Mouse (Mus musculus) embryonic facial prominence, embryonic 14.5 days (tissue): ENCODE measurements at regions not wholly inside any gene's neighbourhood (a gene's known extent, or its start where the extent isn't known, plus 50 kb on each side); places are given as distances from the start of the nearest gene placed in this dataset.

Source experiments
- ATAC-seq: fragments of 200-750 bp; cut with Nextera tagmentation; 2 replicates; pipeline ENCODE4 v1.8.0; 2017; ENCODE audit warnings: low read depth, moderate number of reproducible peaks, moderate TSS enrichment
- DNase-seq: peaks from one replicate; pipeline ENCODE4 v3.0.0-alpha.2; 2015; ENCODE audit warnings: low spot score
- H3K27ac ChIP-seq: fragments of 300-500 bp; sonication (generic); replicated peaks from 2 replicates; pipeline ENCODE4 v1.5.1; 2014; ENCODE audit warnings: low read depth, mild to moderate bottlenecking, low read length, moderate library complexity
- H3K27me3 ChIP-seq: fragments of 300-500 bp; sonication (generic); replicated peaks from 2 replicates; pipeline ENCODE4 v1.6.1; 2014; ENCODE audit warnings: low read length; ENCODE audit not compliant: control insufficient read depth, insufficient read depth
- H3K36me3 ChIP-seq: fragments of 300-500 bp; sonication (generic); 2 replicates; pipeline ENCODE4 v1.6.1; 2014; ENCODE audit warnings: low read length, mixed read lengths; ENCODE audit not compliant: control insufficient read depth, insufficient read depth
- H3K4me1 ChIP-seq: fragments of 300-500 bp; sonication (generic); 2 replicates; pipeline ENCODE4 v1.6.1; 2014; ENCODE audit warnings: antibody characterized with exemption, low read length; ENCODE audit not compliant: control insufficient read depth, insufficient read depth
- H3K4me2 ChIP-seq: fragments of 300-500 bp; sonication (generic); 2 replicates; pipeline ENCODE4 v1.6.1; 2014; ENCODE audit warnings: low read depth, mild to moderate bottlenecking, low read length, moderate library complexity, mixed read lengths
- H3K4me3 ChIP-seq: fragments of 300-500 bp; sonication (generic); 2 replicates; pipeline ENCODE4 v1.5.1; 2014; ENCODE audit warnings: low read depth, mild to moderate bottlenecking, low read length
- H3K9ac ChIP-seq: fragments of 300-500 bp; sonication (generic); 2 replicates; pipeline ENCODE4 v1.6.1; 2014; ENCODE audit warnings: low read depth, mild to moderate bottlenecking, low read length, moderate library complexity, mixed read lengths
- H3K9me3 ChIP-seq: fragments of 300-500 bp; sonication (generic); 2 replicates; pipeline ENCODE4 v1.6.1; 2016; ENCODE audit warnings: low read length; ENCODE audit not compliant: control insufficient read depth
- WGBS: fragments of 180-500 bp; shearing (Covaris S2); extraction: QIAGEN DNeasy Blood & Tissue Kit; methylation state at CpG from one replicate; pipeline ENCODE4 v1.1.7; 2014; 5-methylcytosine and 5-hydroxymethylcytosine counted together

DNA sequence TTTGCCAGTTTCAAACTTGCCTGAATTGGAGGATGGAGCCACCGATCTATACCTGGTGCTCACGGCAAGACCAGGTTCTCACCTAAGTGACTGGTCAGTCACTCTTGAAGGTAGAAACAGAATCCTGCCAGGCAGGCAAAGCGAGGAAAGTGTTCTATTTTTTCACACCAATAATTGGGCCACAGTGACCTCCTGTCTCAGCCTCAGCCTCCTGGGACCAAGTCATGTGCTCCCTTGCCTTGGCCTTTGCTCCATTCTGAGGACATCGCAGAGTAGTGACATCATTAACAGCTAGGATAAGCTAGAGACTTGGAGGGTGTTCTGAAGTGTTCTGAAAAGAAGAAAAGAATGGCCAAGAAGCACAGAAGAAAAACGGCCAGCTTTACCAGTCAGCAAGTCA lies 67.5 kb upstream of the Crhr1 start:
- 72% methylated on average over 5 of the region's 5 CpGs for WGBS
- DNase-seq (no peak), ATAC-seq (no peak)
- H3K27me3 ChIP-seq = no peaks in the 10 kb centered on the region
- no peaks in the 10 kb centered on the region for H3K4me1 ChIP-seq
- H3K4me2 ChIP-seq = no peak overlapping the region
- no peak overlapping the region for H3K4me3 ChIP-seq
- H3K27ac ChIP-seq = no peak overlapping the region
- H3K9me3 ChIP-seq = no peaks in the 10 kb centered on the region
- H3K9ac ChIP-seq = no peak overlapping the region
- no peaks in the 10 kb centered on the region for H3K36me3 ChIP-seq

DNA sequence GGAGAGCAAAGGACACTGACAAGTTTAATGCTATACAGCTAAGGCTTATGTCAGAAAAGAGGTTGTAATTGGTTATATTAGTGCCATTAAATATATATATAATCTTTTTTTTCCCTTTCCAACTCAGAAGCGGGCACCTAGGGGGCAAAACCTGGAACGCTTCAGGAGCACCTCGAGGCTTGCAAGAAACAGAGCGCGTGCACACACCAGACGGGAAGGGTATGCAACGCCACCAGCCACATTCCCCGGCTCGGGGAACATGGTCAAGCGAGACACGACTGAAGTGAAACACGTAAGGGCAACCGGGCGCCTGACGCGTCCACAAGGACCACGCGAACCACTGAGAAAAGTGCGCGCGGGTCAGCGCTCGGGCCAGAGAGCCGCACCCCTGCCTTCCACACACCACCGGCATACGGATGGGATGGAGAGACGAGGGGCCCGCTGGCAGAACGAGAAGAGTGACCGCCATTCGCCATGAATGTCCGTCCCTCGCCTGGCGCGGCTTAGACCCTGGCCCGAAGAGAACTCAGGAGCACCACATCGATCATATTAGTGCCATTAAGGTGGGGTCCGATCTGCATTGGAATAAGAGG lies 60.0 kb upstream of the Crhr1 start:
- ATAC-seq = no peak
- 92% methylated on average over 38 of the region's 38 CpGs for WGBS
- H3K4me2 ChIP-seq = no peak overlapping the region
- no peak overlapping the region for H3K9ac ChIP-seq
- no peaks in the 10 kb centered on the region for H3K27me3 ChIP-seq
- no peaks in the 10 kb centered on the region for H3K36me3 ChIP-seq
- H3K27ac ChIP-seq = no peak overlapping the region
- H3K9me3 ChIP-seq = no peaks in the 10 kb centered on the region
- no peak overlapping the region for H3K4me3 ChIP-seq
- DNase-seq = no peak
- no peaks in the 10 kb centered on the region for H3K4me1 ChIP-seq

DNA sequence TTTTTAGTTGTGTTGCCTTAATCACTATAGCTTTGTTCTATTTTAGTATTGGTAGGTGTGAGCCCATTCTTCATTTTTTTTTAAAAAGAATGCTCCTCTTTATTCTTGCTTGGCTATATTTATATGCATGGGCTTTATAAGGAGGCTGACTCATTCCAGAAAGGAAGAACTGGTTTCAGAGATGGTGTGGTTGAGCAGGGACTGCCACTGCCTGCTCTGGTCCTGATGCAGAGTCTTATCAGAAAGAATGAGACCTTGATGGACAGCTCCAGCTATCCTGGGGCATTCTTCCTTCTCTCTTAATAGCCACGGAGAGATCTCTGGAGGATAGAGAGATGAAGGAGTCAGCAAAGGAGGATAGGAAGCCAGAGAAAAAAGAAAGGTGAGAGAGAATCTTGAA lies 57.9 kb upstream of the Crhr1 start:
- ATAC-seq (no peak), DNase-seq (no peak)
- Histone ChIP-seq H3K9me3 (no peaks in the 10 kb centered on the region), H3K36me3 (no peaks in the 10 kb centered on the region), H3K9ac (no peak overlapping the region), H3K4me2 (no peak overlapping the region), H3K4me3 (no peak overlapping the region), H3K4me1 (no peaks in the 10 kb centered on the region), H3K27ac (no peak overlapping the region), H3K27me3 (no peaks in the 10 kb centered on the region)
- 54% methylated on average over 1 of the region's 1 CpGs for WGBS

DNA sequence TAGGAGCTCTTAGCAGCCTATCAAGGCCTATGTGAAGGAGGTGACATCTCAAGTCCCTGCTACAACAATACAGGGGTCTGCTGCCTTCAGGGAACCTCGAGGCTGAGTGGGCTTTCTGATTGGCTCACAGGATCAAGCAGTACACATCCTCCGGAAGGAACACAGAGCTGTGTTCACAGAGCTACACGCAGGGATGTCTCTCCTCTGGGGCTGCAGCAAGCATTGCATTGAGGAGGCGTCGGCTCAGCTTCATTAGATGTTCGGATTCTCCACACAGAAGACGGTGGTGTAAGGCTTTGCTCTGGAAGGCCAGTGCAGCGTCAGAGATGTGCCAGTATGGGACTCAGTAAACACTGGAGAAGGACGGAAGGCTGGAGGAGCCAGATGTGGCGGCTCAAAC lies 57.3 kb upstream of the Crhr1 start:
- Histone ChIP-seq H3K4me3 (no peak overlapping the region), H3K36me3 (no peaks in the 10 kb centered on the region), H3K4me1 (no peaks in the 10 kb centered on the region), H3K9ac (no peak overlapping the region), H3K4me2 (no peak overlapping the region), H3K27ac (no peak overlapping the region), H3K27me3 (no peaks in the 10 kb centered on the region), H3K9me3 (no peaks in the 10 kb centered on the region)
- 57% methylated on average over 10 of the region's 10 CpGs for WGBS
- ATAC-seq (no peak), DNase-seq (no peak)

DNA sequence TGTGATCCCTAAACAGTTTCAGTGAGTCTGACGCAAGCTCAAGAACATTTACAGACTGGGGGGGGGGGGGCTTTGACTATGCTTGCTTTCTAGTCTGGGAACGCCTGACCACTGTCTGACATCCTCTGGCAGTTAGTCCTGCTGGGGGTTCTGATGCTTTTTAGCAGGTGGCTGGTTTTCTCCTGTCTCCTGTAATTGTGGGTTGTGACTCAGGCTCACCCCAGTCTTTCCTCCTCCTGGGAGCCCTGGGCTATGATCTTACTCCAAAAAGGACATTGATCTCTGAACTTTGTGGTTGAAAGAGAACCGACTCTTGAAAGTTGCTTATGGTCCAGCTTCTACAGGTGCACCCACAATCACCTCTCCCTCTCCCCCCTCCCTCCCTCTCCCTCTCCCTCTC lies 50.6 kb upstream of the Crhr1 start:
- WGBS = 66% methylated on average over 3 of the region's 3 CpGs

More for the DNA sequence above, 50.6 kb upstream of the Crhr1 start:
- ATAC-seq = no peak
- Histone ChIP-seq H3K4me2 (no peak overlapping the region), H3K9ac (no peak overlapping the region), H3K4me1 (peaks cover 3% of the 10 kb centered on the region; the same call in 1 of the 2 replicates), H3K9me3 (no peaks in the 10 kb centered on the region), H3K4me3 (no peak overlapping the region), H3K36me3 (no peaks in the 10 kb centered on the region), H3K27ac (no peak overlapping the region), H3K27me3 (no peaks in the 10 kb centered on the region)
- DNase-seq = no peak
